Mouse (Mus musculus) lung, postnatal 36 days (tissue): Measurements from ENCODE around the gene Bnipl.

ENCODE experiments used
- DNase-seq: peaks from one replicate; pipeline ENCODE4 v3.0.0; 2022; ENCODE audit warnings: mixed read lengths

Gene Bnipl

GRCm38 (mm10) chr3:95250783-95251424 is at the start of gene Bnipl:
Gene Bnipl, minus strand, starts transcription at chr3:95251193.
- peak; percentile 53 for DNase-seq

DNA sequence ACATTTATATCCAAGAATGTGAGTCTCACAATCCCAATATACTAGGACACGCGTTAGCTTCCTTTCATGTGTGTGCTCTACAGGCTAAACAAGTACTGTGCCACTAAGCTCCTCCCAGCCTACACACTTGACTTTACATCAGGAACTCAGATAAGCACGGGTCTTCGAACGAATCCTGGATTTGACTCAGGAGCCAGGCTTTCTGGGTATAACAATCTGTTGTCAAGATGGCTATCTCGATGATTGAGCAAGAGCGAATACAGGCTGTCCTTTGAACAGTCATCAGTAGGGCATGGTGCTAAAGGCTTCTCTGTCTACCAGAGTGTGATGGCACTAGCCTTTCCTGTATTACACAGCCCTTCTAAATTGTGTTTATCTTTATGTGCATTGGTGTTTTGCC is 47.0 kb upstream of the Bnipl start:
- no peak for DNase-seq

DNA sequence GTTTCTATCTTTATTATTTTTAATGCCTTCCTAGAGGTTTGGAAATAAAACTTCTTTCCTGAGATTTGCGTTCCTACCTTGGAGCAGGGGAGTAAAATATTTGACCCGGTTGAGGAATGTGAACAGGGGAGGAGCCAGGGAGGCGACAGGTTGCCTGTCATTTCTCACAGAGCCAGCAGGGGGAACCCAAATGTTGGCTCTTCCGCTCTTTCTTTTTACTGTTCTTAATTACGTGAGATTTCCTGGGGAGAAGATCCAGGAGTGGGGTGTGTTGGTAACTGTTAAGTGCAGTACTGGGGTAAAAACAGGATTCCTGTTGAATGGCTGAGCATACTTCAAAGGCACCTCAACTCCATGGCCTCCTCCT is 45.1 kb upstream of the Bnipl start:
- DNase-seq: peak; percentile 75

- DNase-seq: peak; percentile 59
Measured at GRCm38 (mm10) chr3:95295321-95296102, 44.5 kb upstream of the Bnipl start.

- no peak for DNase-seq
Measured at GRCm38 (mm10) chr3:95294718-95295117, 43.7 kb upstream of the Bnipl start.

DNA sequence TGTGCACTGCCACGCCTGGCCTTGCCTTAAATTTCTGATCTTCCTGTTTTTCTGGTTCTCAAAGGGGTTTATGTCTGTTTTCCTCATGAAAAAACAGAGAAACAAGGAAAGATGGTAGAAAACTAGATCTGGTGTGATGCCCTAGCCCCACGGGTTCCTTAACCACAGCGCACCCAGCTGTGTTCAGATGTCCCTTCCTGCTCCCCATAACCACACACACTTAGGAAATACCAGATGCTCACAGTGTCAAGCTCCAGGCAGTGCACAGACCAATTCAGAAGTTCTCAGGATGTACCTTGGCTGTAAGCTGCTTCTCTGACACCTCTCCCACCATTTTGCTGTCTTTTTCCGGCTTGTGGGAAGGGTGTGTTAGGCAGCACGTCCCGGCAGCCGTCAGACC is 43.3 kb upstream of the Bnipl start:
- DNase-seq: no peak

DNA sequence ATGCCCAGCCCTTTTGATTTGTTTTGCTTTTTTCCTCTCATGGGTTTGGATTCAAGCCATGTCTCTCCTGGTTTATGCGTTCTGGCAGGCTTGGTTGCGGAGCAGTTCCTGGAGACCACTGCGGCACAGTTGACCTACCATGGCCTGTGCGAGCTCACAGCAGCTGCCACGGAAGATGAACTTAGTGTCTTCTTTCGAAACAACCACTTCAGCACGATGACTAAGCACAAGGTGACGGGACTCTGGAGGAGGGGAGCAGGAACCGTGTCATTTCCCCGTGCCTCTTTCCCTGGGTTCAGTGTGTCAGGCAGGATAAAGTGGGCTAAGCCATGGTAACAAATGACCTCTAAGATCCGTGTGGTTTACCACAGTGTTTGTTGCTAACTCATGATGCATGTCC is 42.5 kb upstream of the Bnipl start:
- peak; percentile 68 for DNase-seq

DNA sequence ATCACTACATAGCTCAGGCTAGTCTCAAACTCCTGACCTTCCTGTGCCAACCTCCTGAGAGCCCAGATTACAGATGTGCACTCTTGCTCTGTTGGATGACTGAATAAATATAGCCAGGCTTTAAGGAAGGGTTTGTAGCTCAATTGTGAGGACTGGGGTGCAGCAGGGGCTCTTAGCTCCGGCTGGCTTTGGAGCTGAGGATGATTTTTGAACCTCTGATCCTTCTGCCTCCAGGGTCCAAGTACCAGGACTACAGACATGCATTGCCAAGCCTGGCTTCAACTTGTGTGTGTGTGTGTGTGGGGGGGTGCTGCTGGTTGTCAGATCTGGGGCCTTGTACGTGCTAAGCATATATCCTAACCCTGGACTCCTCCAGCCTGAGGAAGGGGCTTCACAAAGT is 41.9 kb upstream of the Bnipl start:
- DNase-seq: no peak

- no peak for DNase-seq
Measured at GRCm38 (mm10) chr3:95291041-95291440, 40.0 kb upstream of the Bnipl start.

- no peak for DNase-seq
Measured at GRCm38 (mm10) chr3:95290156-95290555, 39.2 kb upstream of the Bnipl start.

DNA sequence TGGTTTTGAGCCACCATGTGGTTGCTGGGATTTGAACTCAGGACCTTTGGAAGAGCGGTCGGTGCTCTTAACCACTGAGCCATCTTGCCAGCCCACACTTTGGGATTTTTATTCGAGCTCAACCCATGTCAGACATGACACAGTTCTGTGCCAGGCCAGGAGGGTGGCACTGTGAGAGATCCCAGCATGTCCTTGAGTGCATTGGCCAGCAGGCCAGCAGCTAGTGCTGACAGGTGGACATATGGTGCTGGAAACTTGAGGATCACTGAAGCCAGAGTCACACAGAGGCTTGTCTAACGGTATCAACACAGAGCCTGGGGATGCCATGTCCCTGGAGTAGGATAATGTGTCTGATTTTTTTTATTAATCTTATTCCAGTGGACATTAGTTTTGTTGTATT is 38.4 kb upstream of the Bnipl start:
- no peak for DNase-seq

- DNase-seq: no peak
Measured at GRCm38 (mm10) chr3:95287541-95287940, 36.5 kb upstream of the Bnipl start.

DNA sequence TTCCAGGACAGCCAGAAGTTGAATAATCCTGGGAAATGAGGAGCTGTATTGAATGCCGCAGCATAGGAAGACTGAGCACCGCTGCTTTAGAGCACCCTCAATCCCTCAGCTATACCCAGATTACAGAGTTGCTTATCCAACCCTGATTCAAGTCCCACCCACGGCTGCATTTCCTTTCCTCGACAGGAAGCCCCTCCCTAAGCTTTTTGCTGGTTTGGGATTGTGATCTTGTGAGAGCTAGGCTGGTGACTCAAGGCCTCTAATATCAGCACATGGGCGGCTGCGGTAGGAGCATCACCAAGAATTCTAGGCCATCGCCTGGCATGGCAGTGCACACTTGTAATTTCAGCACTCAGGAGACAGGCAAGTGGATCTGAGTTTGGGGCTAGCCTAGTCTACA is 35.5 kb upstream of the Bnipl start:
- peak; percentile 73 for DNase-seq

GRCm38 (mm10) chr3:95286011-95286410 is 35.0 kb upstream of the Bnipl start:
- no peak for DNase-seq

- no peak for DNase-seq
Measured at GRCm38 (mm10) chr3:95285390-95285789, 34.4 kb upstream of the Bnipl start.

DNA sequence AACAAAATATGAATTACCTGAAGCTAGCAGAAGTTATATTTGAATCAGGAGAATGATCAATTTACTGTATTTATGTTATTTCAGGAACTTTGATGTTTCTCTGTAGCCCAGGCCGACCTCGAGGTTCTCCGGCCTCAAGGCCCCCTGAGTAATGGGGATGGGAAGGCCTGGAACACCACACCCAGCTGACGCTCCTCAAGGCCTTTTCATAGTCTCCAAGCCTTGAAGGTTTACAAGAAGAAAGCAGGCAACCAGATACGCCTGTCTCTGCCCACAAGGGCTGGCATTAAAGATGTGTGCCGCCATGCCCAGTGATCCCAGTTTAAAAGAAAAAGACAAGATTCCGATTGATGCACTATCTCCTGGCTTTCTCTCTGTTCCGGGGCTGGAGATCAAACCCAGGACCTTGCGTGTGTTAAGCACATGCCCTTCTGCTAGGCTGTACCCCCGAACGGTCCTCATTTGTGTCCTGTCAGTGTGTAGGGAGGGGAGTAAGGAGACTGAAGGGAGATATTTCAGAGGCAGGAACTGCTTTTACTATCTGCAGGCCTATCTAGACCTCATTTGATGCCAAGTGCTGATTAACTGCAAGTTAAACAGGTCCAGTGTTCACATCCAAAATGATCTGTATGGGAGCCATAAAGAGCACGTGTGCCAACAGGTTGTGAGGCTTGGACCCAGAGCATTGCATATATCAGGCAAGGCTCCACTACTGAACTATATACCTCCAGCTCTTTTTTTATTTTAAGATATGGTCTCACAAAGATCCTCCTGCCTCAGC is 33.7 kb upstream of the Bnipl start:
- no peak for DNase-seq

GRCm38 (mm10) chr3:95284062-95284461 is 33.1 kb upstream of the Bnipl start:
- no peak for DNase-seq

DNA sequence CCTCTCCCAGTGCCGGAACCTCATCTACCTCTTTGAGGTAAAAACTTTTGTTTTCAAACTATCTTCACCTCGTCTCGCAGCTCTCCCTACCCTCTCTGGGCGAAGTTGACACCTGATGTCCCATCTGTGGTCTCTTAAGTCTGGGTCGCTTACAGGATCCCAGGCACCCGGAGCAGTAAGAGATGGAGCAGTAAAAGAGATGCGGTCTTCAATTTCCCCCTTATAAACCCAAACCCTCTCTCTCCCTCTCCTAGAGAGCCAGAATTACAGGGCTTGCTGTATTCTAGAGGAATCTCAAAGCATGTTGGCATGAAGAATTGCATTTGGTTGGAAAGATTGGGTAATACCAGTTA is 32.6 kb upstream of the Bnipl start:
- DNase-seq: no peak

DNA sequence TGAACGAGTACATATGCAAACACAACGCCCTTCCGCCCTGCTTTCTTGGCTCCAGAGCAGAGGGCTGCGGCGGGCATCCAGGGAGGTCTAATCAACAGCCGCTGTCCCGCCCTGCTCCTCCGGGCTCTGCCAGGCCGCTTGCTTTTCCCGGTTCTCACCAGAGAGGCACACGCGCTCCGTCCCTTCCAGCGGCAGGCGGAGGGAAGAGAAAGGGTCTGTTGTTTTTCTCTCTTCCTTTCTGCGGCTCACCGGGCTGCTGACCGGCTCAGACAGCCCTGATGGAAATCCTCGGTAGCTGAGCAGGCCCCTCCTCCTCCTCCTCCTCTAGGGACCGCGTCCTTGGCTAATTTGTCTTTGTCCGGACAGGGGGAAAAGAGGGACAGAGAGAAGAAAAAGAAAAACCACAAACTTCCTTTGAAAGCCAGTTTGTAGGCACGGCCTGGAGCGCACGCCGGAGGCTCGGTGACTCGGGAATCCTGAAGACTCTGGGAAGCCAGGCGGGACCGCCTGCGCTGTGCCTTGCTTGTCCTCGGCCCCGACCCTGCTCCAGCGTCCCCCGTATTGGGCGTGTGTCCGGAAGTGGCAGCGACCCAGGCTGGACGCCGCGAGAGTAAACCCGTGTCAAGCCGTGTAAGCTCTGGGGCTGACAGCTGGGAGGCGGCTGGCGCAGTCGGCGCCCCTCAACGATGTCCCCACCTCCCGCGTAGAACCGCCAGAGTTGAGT is 32.0 kb upstream of the Bnipl start:
- DNase-seq: peak; percentile 90

DNA sequence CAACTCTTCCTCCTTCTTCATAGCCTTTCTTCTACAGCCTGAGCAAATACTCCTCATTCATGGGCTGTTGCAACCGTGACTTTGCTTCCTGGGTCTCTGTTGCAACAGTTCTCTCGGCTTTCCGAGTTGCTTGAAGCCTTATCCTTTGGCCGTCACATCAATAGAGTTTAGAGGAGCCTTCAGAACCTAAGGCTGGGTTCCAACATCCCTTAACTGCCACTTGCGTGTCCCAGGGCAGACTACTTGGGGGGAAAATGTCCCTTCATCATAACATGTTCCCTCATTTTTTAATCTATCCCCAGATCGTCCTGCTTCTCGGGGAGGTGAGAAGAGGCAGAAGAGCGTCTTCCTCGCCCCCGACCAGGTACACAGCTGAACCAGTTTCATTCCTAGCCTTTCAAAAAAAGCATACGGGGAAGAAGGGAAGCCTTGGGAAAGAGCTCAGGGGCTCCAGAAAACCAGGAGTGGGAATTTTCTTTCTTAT is 31.4 kb upstream of the Bnipl start:
- peak; percentile 90 for DNase-seq

GRCm38 (mm10) chr3:95281216-95282126 is 30.5 kb upstream of the Bnipl start, which contains the start of the genes Mindy1 and Prune1:
Gene Mindy1, plus strand, starts transcription at chr3:95281345.
Gene Prune1, minus strand, starts transcription at chr3:95282076.
- peak; percentile 100 for DNase-seq

DNA sequence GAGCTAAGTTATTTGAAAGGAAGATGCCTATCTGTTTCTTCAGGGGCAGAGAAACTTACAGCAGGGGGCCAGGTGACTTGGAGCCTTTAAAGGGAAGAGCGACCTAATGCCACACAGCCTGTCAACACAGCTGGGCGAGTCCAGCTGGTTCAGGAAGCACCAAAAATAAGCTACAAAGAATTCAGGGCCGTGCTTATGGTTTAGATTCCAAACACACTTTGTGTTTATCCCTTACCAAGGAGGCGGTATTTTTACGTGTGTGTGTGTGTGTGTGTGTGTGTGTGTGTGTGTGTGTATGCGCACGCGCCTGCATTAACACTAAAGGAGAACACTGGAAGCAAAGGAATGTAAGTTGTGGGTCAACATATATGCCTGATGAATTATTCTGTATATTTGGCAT is 29.8 kb upstream of the Bnipl start:
- DNase-seq: peak; percentile 70
